Mouse (Mus musculus) liver, embryonic 11.5 days (tissue): ENCODE results near the gene Serpine1. TPM values are rescaled to one million over a fixed set of nuclear protein-coding genes. Genes with fewer than 3 reads are reported as not detected.

Experiments
- ATAC-seq: fragments of 200-750 bp; cut with Nextera tagmentation; replicated peaks from 2 replicates; pipeline ENCODE4 v1.8.0; 2017; ENCODE audit warnings: moderate number of reproducible peaks, mild to moderate bottlenecking, moderate TSS enrichment, moderate library complexity; ENCODE audit not compliant: low FRiP score
- DNase-seq: peaks from one replicate; pipeline ENCODE4 v3.0.0-alpha.2; 2017; ENCODE audit warnings: low spot score
- H3K27ac ChIP-seq: fragments of 300-500 bp; sonication (generic); 2 replicates; pipeline ENCODE4 v1.5.1; 2014; ENCODE audit warnings: mild to moderate bottlenecking, low read depth, low read length, control low read depth
- H3K27me3 ChIP-seq: fragments of 300-500 bp; sonication (generic); replicated peaks from 2 replicates; pipeline ENCODE4 v1.6.1; 2014; ENCODE audit warnings: low read length, mixed read lengths; ENCODE audit not compliant: control insufficient read depth, insufficient read depth
- H3K36me3 ChIP-seq: fragments of 300-500 bp; sonication (generic); 2 replicates; pipeline ENCODE4 v1.6.1; 2014; ENCODE audit warnings: mild to moderate bottlenecking, low read length, moderate library complexity, mixed read lengths; ENCODE audit not compliant: control insufficient read depth, insufficient read depth
- H3K4me1 ChIP-seq: fragments of 300-500 bp; sonication (generic); replicated peaks from 2 replicates; pipeline ENCODE4 v1.6.1; 2014; ENCODE audit warnings: low read length, mixed read lengths; ENCODE audit not compliant: control insufficient read depth, insufficient read depth
- H3K4me2 ChIP-seq: fragments of 300-500 bp; sonication (generic); 2 replicates; pipeline ENCODE4 v1.6.1; 2014; ENCODE audit warnings: mild to moderate bottlenecking, control low read depth, moderate library complexity
- H3K4me3 ChIP-seq: fragments of 300-500 bp; sonication (generic); 2 replicates; pipeline ENCODE4 v1.5.1; 2014; ENCODE audit warnings: low read depth, low read length, control low read depth
- H3K9ac ChIP-seq: fragments of 300-500 bp; sonication (generic); 2 replicates; pipeline ENCODE4 v1.6.1; 2014; ENCODE audit warnings: low read depth, low read length, control low read depth
- H3K9me3 ChIP-seq: fragments of 300-500 bp; sonication (generic); 2 replicates; pipeline ENCODE4 v1.6.1; 2016; ENCODE audit warnings: low read length, inconsistent platforms, mixed read lengths; ENCODE audit not compliant: control insufficient read depth
- WGBS: fragments of 180-500 bp; shearing (Covaris S2); extraction: QIAGEN DNeasy Blood & Tissue Kit; methylation state at CpG from one replicate; pipeline ENCODE4 v1.1.7; 2014; 5-methylcytosine and 5-hydroxymethylcytosine counted together
- polyA plus RNA-seq: library from polyadenylated mRNA; unstranded; fragments of >200 nt; fragmentation: Nextera tagmentation; extraction: Ambion mirVana; gene quantifications from 2 replicates; pipeline ENCODE4 v1.2.1, GENCODE M21; 2014

Serpine1 gene
- polyA plus RNA-seq, 1 experiment from 2014 or later = 0.15 TPM

DNA sequence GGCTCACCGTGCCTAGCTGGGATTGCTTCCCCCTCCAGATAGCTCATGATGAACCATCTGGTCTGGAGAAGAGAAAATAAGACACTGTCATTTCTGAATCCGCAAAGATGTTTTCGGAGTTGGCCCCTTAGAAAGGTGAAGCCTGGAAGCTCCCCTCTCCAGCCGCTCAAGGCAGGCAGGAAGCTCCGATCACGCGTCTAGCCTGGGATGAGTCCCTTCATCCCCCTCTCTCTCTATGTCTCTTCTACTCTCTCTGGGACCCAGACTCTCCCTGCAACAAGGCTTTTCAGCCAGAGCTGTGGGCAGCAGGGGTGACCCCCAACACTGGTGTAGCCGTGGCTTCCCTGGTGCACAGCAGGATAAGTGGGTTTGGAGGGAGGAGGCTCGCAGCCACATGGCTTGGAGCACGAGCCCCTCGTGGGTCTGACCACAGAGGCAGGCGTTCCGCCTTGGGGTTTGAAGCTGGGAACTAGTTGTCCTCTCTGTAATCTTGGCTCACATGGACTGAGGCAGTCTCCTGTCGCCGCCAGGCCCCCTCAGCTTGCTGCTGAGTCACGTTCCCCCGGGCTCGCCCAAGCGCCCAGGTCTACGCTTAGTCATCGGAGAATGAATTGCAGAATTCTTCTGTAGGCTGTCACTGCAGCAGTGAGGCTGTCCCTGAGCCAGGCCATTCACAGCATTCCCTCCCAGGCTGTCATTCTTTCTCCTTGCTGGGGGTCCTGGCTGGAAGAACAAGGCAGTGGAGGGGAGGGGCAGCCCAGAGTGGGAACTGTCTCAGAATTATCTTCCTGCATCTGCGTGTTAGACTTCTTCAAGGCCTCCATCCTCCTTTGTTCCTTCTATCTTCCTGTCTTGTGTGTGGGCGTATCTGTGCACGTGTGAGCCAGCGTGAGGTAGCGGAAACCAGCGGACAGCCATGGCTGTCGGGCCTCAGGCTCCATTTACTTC lies 30.8 kb upstream of the Serpine1 start:
- Histone ChIP-seq H3K4me2 (peak overlapping the region; percentile 49), H3K9ac (peak overlapping the region; percentile 61), H3K36me3 (no peaks in the 10 kb centered on the region), H3K4me3 (no peak overlapping the region), H3K4me1 (peaks cover 23% of the 10 kb centered on the region), H3K27ac (peak overlapping the region; percentile 96), H3K9me3 (no peaks in the 10 kb centered on the region), H3K27me3 (no peaks in the 10 kb centered on the region)
- peak; percentile 77 for DNase-seq
- ATAC-seq = peak; percentile 92
- 52% methylated on average over 28 of the region's 28 CpGs for WGBS

DNA sequence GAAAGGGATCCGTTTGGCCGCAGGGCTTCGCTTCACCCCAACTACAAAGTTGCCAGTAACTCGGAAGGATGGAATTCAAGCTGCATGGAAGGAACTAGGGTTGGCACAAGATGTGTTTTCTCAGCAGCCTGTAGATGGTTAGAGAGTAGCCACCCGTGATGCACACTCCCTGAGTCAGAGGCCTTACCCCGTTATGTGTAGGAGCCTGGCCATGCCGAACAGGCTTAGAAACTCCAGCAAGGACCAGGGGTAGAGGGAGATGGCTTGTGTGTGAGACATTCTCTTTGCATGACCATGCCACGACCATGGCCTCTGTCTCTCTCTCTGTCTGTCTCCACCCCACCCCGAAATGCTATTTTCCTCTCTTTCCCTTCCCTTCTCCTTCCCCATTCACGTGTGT lies 30.0 kb upstream of the Serpine1 start:
- DNase-seq (no peak), ATAC-seq (no peak)
- H3K9me3 ChIP-seq = no peaks in the 10 kb centered on the region
- peak overlapping the region; percentile 35; the same call in 1 of the 2 replicates for H3K9ac ChIP-seq
- H3K4me3 ChIP-seq = no peak overlapping the region
- WGBS = 78% methylated on average over 10 of the region's 10 CpGs
- H3K27me3 ChIP-seq = no peaks in the 10 kb centered on the region
- no peak overlapping the region for H3K4me2 ChIP-seq
- no peaks in the 10 kb centered on the region for H3K36me3 ChIP-seq
- H3K4me1 ChIP-seq = peaks cover 23% of the 10 kb centered on the region
- H3K27ac ChIP-seq = peak overlapping the region; percentile 96; the same call in 1 of the 2 replicates

DNA sequence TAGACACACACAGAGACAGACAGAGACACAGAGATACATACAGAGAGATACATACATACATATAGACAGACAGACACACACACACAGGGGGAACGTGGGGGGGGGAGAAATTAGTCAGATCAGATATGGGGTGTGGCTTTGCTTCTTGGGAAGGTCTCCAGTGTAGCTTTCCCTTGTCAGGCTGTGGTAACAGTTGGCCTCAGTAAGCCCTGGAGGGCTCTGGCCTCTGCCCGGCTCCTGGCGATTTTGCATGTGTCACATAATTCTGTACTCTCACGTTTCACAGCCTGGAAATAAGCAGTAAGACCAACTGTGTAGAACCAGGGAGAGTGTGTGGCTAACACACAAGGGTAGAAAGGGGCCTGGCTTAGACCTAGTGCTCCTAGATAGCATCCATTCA lies 28.6 kb upstream of the Serpine1 start:
- H3K4me1 ChIP-seq = peaks cover 23% of the 10 kb centered on the region
- H3K4me2 ChIP-seq = no peak overlapping the region
- DNase-seq (no peak), ATAC-seq (no peak)
- H3K27ac ChIP-seq = peak overlapping the region; percentile 28; the same call in 1 of the 2 replicates
- no peaks in the 10 kb centered on the region for H3K27me3 ChIP-seq
- H3K36me3 ChIP-seq = no peaks in the 10 kb centered on the region
- no peak overlapping the region for H3K9ac ChIP-seq
- WGBS = 51% methylated on average over 4 of the region's 4 CpGs
- no peak overlapping the region for H3K4me3 ChIP-seq
- H3K9me3 ChIP-seq = no peaks in the 10 kb centered on the region

DNA sequence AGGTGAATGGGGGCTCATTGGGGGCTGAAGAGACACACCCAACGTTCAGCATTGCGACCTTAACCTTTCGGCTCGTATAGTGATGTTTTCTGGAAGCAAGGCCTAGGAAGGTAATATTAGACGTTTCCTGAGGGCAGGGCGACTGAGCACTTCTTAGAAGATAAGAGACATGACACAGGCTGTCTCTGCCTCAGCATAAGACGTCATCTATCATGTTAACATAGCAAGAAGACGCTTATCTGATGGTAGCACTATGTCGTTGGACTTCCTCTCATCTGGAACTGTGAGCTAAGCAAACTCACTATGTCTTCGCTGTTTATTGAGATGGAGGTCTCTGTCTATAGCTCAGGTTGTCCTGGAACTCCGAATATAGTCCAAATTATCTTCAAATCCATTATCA lies 26.4 kb upstream of the Serpine1 start:
- no peak overlapping the region for H3K4me3 ChIP-seq
- 44% methylated on average over 11 of the region's 11 CpGs for WGBS
- no peaks in the 10 kb centered on the region for H3K27me3 ChIP-seq
- peak overlapping the region; percentile 17; the same call in 1 of the 2 replicates for H3K4me2 ChIP-seq
- H3K9me3 ChIP-seq = no peaks in the 10 kb centered on the region
- DNase-seq = no peak
- H3K9ac ChIP-seq = no peak overlapping the region; the same call in 1 of the 2 replicates
- H3K4me1 ChIP-seq = peaks cover 20% of the 10 kb centered on the region
- peak; percentile 54 for ATAC-seq
- H3K27ac ChIP-seq = no peak overlapping the region
- no peaks in the 10 kb centered on the region for H3K36me3 ChIP-seq

DNA sequence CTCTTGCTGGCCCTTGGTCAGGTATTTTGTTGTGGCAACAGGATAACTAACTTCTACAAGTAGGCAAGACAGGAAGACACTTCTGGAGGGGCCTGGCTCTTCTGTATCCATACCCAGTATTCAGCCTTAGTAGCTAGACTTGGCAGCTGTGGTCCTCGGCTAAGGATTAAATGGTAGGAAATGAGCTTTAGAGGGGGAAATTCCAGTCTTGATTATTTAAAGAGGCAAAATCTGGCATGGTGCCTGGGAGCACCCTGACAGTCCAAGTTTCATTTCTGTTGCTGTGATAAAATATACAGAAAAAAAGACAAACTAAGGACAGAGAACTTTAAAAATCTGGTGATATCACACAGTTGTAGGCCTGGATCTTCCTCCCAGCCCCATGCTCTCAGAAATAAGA lies 24.0 kb upstream of the Serpine1 start:
- Histone ChIP-seq H3K9ac (no peak overlapping the region), H3K27me3 (no peaks in the 10 kb centered on the region), H3K4me2 (no peak overlapping the region), H3K27ac (no peak overlapping the region), H3K4me1 (peaks cover 10% of the 10 kb centered on the region), H3K36me3 (no peaks in the 10 kb centered on the region), H3K4me3 (no peak overlapping the region), H3K9me3 (no peaks in the 10 kb centered on the region)
- WGBS = 75% methylated on average over 1 of the region's 1 CpGs
- DNase-seq = no peak
- ATAC-seq = no peak

DNA sequence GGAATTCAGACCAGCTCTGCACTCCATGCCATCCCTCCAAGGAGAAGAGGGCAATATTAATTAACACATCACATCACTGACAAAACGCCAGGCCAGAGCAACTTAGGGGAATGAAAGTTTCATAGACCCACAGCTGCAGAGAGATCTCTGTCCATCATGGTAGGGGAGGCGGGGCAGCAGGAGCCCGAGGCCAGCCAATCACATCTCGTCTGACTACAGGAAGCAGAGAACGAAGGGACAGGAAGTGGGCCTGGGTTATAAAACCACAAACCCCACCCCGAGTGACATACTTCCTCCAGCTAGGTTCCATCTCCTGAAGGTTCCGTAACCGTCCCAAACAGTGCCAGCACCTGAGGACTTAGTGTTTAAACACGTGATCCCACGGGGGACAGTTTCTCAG lies 23.1 kb upstream of the Serpine1 start:
- H3K4me1 ChIP-seq = peaks cover 7% of the 10 kb centered on the region
- ATAC-seq = no peak
- DNase-seq = no peak
- H3K27ac ChIP-seq = no peak overlapping the region
- H3K27me3 ChIP-seq = no peaks in the 10 kb centered on the region
- no peak overlapping the region for H3K9ac ChIP-seq
- no peak overlapping the region for H3K4me3 ChIP-seq
- H3K4me2 ChIP-seq = no peak overlapping the region
- no peaks in the 10 kb centered on the region for H3K9me3 ChIP-seq
- WGBS = 66% methylated on average over 10 of the region's 10 CpGs
- no peaks in the 10 kb centered on the region for H3K36me3 ChIP-seq

DNA sequence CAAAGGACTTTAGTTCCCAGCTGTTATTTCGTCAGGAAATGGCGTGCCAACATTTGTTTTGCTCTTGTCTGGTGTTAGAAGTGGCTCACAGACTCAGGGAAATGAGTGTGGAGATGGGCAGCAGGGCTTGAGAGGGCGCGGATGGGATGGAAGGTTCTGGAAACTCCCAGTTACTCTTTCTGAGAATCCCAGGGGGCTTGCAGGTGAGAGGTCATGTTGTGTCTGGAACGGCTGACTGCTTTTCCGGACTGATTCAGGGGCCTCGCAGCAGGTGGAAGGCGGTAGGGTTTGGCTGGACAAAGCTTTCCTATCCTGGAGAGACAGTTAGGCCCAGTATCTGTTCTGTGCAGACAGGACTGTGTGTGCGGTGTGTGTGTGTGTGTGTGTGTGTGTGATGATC lies 21.7 kb upstream of the Serpine1 start:
- no peak for DNase-seq
- 81% methylated on average over 9 of the region's 9 CpGs for WGBS
- Histone ChIP-seq H3K4me1 (peaks cover 7% of the 10 kb centered on the region), H3K9me3 (no peaks in the 10 kb centered on the region), H3K36me3 (no peaks in the 10 kb centered on the region), H3K4me3 (no peak overlapping the region), H3K27ac (no peak overlapping the region), H3K9ac (no peak overlapping the region; the same call in 1 of the 2 replicates), H3K27me3 (no peaks in the 10 kb centered on the region), H3K4me2 (no peak overlapping the region)
- ATAC-seq = no peak

DNA sequence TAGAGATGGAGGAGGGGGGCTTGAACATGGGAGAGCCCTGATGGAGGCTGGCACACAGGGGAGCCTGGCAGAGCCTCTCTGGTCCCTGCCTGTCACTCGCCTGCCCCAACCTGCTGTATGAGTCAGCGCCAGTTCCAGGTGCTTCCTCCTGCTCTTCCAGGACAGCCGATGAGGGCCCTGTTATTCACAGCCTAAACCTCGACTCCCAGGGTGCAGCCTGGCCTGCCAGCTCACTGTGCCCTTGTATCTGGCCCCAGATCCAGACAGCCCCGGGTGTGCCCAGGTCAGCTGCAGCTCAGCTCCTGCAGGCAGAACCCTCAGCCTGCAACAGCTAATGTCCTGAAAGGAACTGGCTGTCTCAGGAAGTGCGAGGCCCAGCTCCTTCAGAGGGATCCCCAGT lies 19.5 kb upstream of the Serpine1 start:
- WGBS = 47% methylated on average over 6 of the region's 6 CpGs
- DNase-seq (no peak), ATAC-seq (no peak)
- H3K9me3 ChIP-seq = no peaks in the 10 kb centered on the region
- H3K36me3 ChIP-seq = no peaks in the 10 kb centered on the region
- no peak overlapping the region for H3K9ac ChIP-seq
- no peak overlapping the region for H3K4me2 ChIP-seq
- H3K27ac ChIP-seq = no peak overlapping the region
- no peaks in the 10 kb centered on the region for H3K27me3 ChIP-seq
- peaks cover 4% of the 10 kb centered on the region; the same call in 1 of the 2 replicates for H3K4me1 ChIP-seq
- H3K4me3 ChIP-seq = no peak overlapping the region

DNA sequence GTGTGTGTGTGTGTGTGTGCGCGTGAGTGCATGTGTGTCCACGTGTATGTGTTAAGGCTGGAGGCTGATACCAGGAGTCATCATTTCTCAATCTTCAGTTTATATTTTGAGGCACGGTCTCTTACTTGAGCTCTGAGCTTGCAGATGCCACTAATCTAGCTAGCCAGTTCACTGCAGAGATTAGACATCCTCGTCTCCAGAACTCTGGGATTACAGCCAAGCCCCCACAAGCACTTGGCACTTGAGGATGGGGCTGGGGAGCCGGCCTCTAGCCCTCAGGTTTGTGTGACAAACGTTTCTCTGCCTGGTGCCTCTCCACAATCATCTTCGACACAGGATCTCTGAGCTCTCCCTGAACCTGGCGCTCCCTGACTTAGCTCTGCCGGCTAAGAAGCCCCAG lies 18.8 kb upstream of the Serpine1 start:
- Histone ChIP-seq H3K27me3 (no peaks in the 10 kb centered on the region), H3K36me3 (no peaks in the 10 kb centered on the region), H3K4me3 (no peak overlapping the region), H3K9ac (no peak overlapping the region), H3K4me1 (peaks cover 4% of the 10 kb centered on the region; the same call in 1 of the 2 replicates), H3K9me3 (no peaks in the 10 kb centered on the region), H3K27ac (no peak overlapping the region), H3K4me2 (no peak overlapping the region)
- ATAC-seq = no peak
- no peak for DNase-seq
- WGBS = 78% methylated on average over 10 of the region's 10 CpGs
